In genomic region chr19:32304008-32304873, GRCm38 (mm10) we compare ENCODE assay signal across 8 mouse cellular contexts.
DNase-seq lines count a peak whose midpoint lies in the region.

No protein-coding gene starts in this region.

- DNase-seq in 416B (ENCODE audit: low read depth): peak; percentile 88
- peak; percentile 60 for DNase-seq in NIH3T3 (ENCODE audit: low read depth)
- DNase-seq in heart, adult 11 months: peak; percentile 100
- peak; percentile 75 to 83 for DNase-seq in kidney, adult 8-10 months
- peak; percentile 93 for DNase-seq in lung, postnatal 10 days
- DNase-seq in urinary bladder, postnatal 4 days (ENCODE audit: low spot score in 2 of 2): peak; percentile 58 to 65
- DNase-seq in layer of hippocampus, adult 8-10 months (ENCODE audit: low spot score in 2 of 2): no peak
- no peak for DNase-seq in left cerebral cortex, postnatal 36 days (ENCODE audit: low spot score in 2 of 2)

- intact Hi-C loops in left cerebral cortex, postnatal 36 days (cut with DNase I): no loop called here

Comparison
In these comparisons a context has a peak if more than half of its experiments do, and no peak if none do; other contexts are left out.
1. DNase-seq: peak in 416B (single experiment), NIH3T3 (single experiment), heart, adult 11 months (single experiment), kidney, adult 8-10 months (2 of 2), lung, postnatal 10 days (single experiment) and urinary bladder, postnatal 4 days (2 of 2); none in layer of hippocampus, adult 8-10 months (0 of 2) and left cerebral cortex, postnatal 36 days (0 of 2).